Mouse (Mus musculus) frontal cortex, postnatal 14 days (tissue): ENCODE data around the gene Gm17409.
A peak's percentile ranks its signal among the peaks of the same experiment; 100 is the strongest.

Experiments used
- DNase-seq, 2 experiments: peaks; one replicate each; pipeline ENCODE4 v3.0.0; 2022; ENCODE audit warnings: low spot score in 2 of 2

The Gm17409 gene

GRCm38 (mm10) chr2:58469816-58470215 lies at the start of gene Gm17409:
Gene Gm17409, plus strand, starts transcription at chr2:58470116.
- no peak for DNase-seq

- DNase-seq: no peak
Measured at GRCm38 (mm10) chr2:58423319-58423718, 46.6 kb upstream of the Gm17409 start.

GRCm38 (mm10) chr2:58425436-58426004 lies 44.4 kb upstream of the Gm17409 start:
- no peak for DNase-seq

GRCm38 (mm10) chr2:58432211-58432610 lies 37.7 kb upstream of the Gm17409 start:
- DNase-seq: peak; percentile 28 to 54

GRCm38 (mm10) chr2:58433317-58433716 lies 36.6 kb upstream of the Gm17409 start:
- no peak for DNase-seq

GRCm38 (mm10) chr2:58434438-58434837 lies 35.5 kb upstream of the Gm17409 start:
- no peak for DNase-seq

DNA sequence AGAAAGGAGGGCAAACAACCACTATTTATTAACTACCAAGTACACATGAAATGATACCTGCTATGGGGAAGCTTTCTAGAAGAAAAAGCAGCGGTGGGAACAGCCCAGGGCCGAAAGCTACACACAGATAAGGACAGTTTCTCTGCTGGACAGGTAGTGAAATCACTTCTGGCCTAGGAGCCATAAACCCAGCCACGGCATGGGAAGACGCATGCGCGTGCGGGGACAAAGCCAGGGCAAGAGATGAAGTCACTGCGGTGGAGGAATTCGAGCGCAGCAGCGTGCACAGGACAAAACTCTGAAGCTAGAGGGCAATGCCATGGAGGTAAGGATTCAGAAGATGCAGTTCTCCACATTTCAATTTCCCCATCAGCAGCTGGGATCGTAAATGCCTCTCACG lies 34.4 kb upstream of the Gm17409 start:
- no peak for DNase-seq

- DNase-seq: no peak
Measured at GRCm38 (mm10) chr2:58436911-58437310, 33.0 kb upstream of the Gm17409 start.

DNA sequence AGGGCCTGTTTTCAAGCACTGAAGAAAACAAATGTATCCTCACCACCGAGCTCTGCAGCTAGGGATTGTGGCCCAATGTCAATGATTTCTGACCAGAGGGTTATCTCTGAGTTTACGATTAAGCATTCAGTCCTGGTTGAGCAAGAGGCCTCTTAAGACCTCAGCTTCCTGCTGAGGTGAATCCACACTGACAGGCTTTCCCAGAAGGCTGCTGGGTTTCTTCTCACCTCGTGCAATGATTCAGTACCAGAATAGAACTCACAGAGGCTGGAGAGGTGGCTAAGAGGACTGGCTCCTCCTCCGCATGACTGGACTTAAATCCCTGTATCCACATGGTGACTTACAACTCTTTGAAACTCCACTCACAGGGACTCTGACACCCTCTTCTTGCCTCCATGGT lies 26.8 kb upstream of the Gm17409 start:
- no peak for DNase-seq

DNA sequence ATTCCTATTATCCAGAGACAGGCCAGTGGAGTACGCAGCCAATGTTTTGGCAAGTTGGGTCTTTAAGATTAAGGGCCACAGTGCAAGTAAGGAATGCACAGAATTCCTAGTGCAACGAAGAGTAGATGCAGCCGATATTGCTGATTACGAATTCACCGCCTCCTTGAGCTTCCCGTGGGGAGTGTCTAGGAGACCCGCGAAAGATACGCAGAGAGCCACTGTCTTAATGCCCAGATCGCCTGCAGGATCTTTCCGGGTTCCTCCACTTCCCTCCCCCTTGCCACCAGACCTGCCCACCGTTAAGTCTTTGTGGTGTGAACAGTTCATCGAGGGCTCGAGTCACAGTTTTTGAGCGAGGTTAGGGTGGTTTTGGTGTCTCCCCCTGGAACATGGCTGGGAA lies 22.9 kb upstream of the Gm17409 start:
- no peak for DNase-seq

- DNase-seq: no peak
Measured at GRCm38 (mm10) chr2:58454095-58454865, 15.6 kb upstream of the Gm17409 start.

- DNase-seq: no peak
Measured at GRCm38 (mm10) chr2:58456843-58457487, 13.0 kb upstream of the Gm17409 start.

GRCm38 (mm10) chr2:58457488-58457865 lies 12.4 kb upstream of the Gm17409 start:
- DNase-seq: no peak

GRCm38 (mm10) chr2:58458820-58459371 lies 11.0 kb upstream of the Gm17409 start:
- peak in 1 of 2 experiments; percentile 43 for DNase-seq

GRCm38 (mm10) chr2:58470290-58470689 lies 374 bp downstream of the Gm17409 start:
- DNase-seq: no peak

DNA sequence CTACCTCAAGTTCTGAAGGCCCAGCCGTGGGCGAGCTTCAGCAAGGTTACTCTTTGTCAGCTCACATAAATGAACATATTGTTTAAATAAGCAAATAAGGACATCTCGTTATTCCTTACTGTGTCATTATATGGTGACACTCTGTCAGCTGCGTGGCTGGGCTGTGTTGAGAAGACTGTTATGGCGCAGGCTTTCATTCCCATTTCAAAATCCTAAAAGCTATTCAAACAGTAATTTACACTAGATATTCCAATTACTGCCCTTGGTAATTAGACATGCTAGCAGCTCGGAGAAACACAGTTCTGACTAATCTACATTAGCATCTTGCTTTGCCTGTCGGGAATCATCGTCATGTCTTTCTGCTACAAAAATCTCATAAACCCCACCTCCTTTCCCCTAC lies 5.7 kb downstream of the Gm17409 start:
- no peak for DNase-seq

- peak; percentile 66 to 83 for DNase-seq
Measured at GRCm38 (mm10) chr2:58476956-58477715, 7.2 kb downstream of the Gm17409 start.

DNA sequence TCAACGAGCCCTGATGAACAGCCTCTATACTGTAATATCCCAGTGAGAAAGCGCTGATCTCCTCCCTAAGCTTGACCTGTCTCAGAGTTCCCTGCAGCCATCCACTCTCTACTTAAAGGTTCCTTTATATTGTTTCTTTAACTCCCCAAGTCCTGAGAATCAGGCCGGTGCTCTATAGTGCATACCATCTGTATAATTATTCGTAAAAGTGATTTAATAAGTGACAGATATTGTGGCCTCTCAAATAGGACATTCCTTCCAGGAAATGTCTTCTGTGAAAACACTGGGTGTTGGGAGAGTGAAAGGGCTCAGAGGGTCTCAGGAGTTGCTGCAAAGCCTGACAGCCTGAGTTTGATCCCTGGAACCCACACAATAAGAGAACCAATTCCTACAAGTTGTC lies 8.2 kb downstream of the Gm17409 start:
- DNase-seq: no peak

- no peak for DNase-seq
Measured at GRCm38 (mm10) chr2:58479536-58479935, 9.6 kb downstream of the Gm17409 start.

GRCm38 (mm10) chr2:58480764-58481163 lies 10.8 kb downstream of the Gm17409 start:
- no peak for DNase-seq

DNA sequence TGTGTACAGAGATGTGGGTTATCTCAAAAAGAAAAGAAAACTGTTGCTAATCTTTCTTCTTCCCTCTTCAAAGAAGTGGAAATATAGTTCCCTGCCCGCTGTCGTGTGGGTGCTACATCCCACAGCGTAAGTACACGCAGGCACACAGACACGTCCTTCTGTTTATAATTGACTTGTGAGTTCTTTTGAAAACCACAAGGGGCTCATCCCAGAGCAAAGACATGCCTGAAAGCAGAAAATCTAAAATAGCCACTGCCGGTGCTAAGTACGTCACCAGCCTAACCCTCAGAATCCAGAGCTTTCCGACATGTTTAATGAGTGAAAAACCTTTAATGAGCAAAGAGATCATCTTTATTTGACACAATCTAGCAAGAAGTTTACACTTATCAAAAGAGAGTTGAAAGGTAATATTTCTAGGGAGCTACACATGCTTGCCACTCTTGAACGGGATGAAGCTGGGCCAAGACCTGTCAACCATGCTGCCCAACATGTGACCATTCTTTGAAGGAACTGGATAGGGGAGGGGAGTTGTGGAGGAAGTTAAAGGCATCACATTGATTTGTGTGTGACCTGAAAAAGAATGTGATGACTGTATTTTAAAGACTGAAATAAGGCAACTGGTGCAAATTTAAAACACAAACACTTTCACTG lies 11.7 kb downstream of the Gm17409 start:
- DNase-seq: no peak
